Mouse (Mus musculus): ENCODE results near the gene E4f1. TPM values are rescaled to one million over a fixed set of nuclear protein-coding genes. Genes with fewer than 3 reads are reported as not detected.

The E4f1 gene
- total RNA-seq, 2 experiments from 2014 or later, result 9.8 to 10.1 TPM

- no peak for DNase-seq
Measured at GRCm38 (mm10) chr17:24483495-24483894, 13.4 kb upstream of the E4f1 start.

- DNase-seq, result no peak
Measured at GRCm38 (mm10) chr17:24481027-24481815, 11.1 kb upstream of the E4f1 start.

GRCm38 (mm10) chr17:24480201-24480826 is 10.2 kb upstream of the E4f1 start:
- DNase-seq, result no peak

GRCm38 (mm10) chr17:24479431-24479830 is 9.3 kb upstream of the E4f1 start:
- DNase-seq, result no peak

- DNase-seq, result peak; percentile 97 to 98
Measured at GRCm38 (mm10) chr17:24478663-24479380, 8.7 kb upstream of the E4f1 start, which contains the start of gene Mlst8. Gene Mlst8, minus strand, starts transcription at chr17:24479078.

- no peak for DNase-seq
Measured at GRCm38 (mm10) chr17:24477985-24478600, 8.0 kb upstream of the E4f1 start.

- DNase-seq, result no peak
Measured at GRCm38 (mm10) chr17:24477053-24477984, 7.2 kb upstream of the E4f1 start.

GRCm38 (mm10) chr17:24476022-24476776 is 6.1 kb upstream of the E4f1 start:
- DNase-seq, result no peak

- DNase-seq, result no peak
Measured at GRCm38 (mm10) chr17:24475586-24475985, 5.5 kb upstream of the E4f1 start.

- no peak for DNase-seq
Measured at GRCm38 (mm10) chr17:24474557-24474956, 4.4 kb upstream of the E4f1 start.

- no peak for DNase-seq
Measured at GRCm38 (mm10) chr17:24473612-24474275, 3.6 kb upstream of the E4f1 start, which contains the start of gene Bricd5. Gene Bricd5, plus strand, starts transcription at chr17:24473884.

GRCm38 (mm10) chr17:24472512-24472911 is 2.4 kb upstream of the E4f1 start:
- DNase-seq, result peak; percentile 65 to 69

GRCm38 (mm10) chr17:24470701-24471527 is 801 bp upstream of the E4f1 start:
- no peak for DNase-seq

GRCm38 (mm10) chr17:24469336-24469909 is 690 bp downstream of the E4f1 start:
- DNase-seq, result no peak

GRCm38 (mm10) chr17:24468636-24469246 is 1.4 kb downstream of the E4f1 start:
- DNase-seq, result no peak

- DNase-seq, result no peak
Measured at GRCm38 (mm10) chr17:24463374-24464133, 6.6 kb downstream of the E4f1 start.

GRCm38 (mm10) chr17:24462932-24463331 is 7.2 kb downstream of the E4f1 start:
- no peak for DNase-seq
